Mouse (Mus musculus) liver, embryonic 16.5 days (tissue): ENCODE measurements around the gene Nfia. TPM values are rescaled to one million over a fixed set of nuclear protein-coding genes. Genes with fewer than 3 reads are reported as not detected.

Experiments used
- ATAC-seq: fragments of 200-750 bp; cut with Nextera tagmentation; 2 replicates; pipeline ENCODE4 v1.8.0; 2017; ENCODE audit warnings: low read depth, mild to moderate bottlenecking, moderate number of reproducible peaks, moderate library complexity
- H3K27ac ChIP-seq: fragments of 300-500 bp; sonication (generic); 2 replicates; pipeline ENCODE4 v1.5.1; 2014; ENCODE audit warnings: mild to moderate bottlenecking, low read length
- H3K27me3 ChIP-seq: fragments of 300-500 bp; sonication (generic); 2 replicates; pipeline ENCODE4 v1.6.1; 2014; ENCODE audit warnings: low read depth, low read length, mixed read lengths; ENCODE audit not compliant: control insufficient read depth, insufficient read depth
- H3K36me3 ChIP-seq: fragments of 300-500 bp; sonication (generic); 2 replicates; pipeline ENCODE4 v1.6.1; 2014; ENCODE audit warnings: mild to moderate bottlenecking; ENCODE audit not compliant: control insufficient read depth, insufficient read depth
- H3K4me1 ChIP-seq: fragments of 300-500 bp; sonication (generic); 2 replicates; pipeline ENCODE4 v1.6.1; 2014; ENCODE audit warnings: low read depth, low read length, mixed read lengths; ENCODE audit not compliant: control insufficient read depth
- H3K4me2 ChIP-seq: fragments of 300-500 bp; sonication (generic); 2 replicates; pipeline ENCODE4 v1.6.1; 2014; ENCODE audit warnings: low read depth, low read length, mixed read lengths
- H3K4me3 ChIP-seq: fragments of 300-500 bp; sonication (generic); 2 replicates; pipeline ENCODE4 v1.5.1; 2014; ENCODE audit warnings: low read depth, mild to moderate bottlenecking, low read length
- H3K9ac ChIP-seq: fragments of 300-500 bp; sonication (generic); 2 replicates; pipeline ENCODE4 v1.6.1; 2014; ENCODE audit warnings: low read depth, low read length
- H3K9me3 ChIP-seq: fragments of 300-500 bp; sonication (generic); replicated peaks from 2 replicates; pipeline ENCODE4 v1.6.1; 2016; ENCODE audit warnings: low read length; ENCODE audit not compliant: control insufficient read depth
- WGBS: fragments of 180-500 bp; shearing (Covaris S2); extraction: QIAGEN DNeasy Blood & Tissue Kit; methylation state at CpG from one replicate; pipeline ENCODE4 v1.1.7; 2014; ENCODE audit not compliant: insufficient replicate concordance; 5-methylcytosine and 5-hydroxymethylcytosine counted together
- polyA plus RNA-seq: library from polyadenylated mRNA; unstranded; fragments of >200 nt; fragmentation: Nextera tagmentation; extraction: Ambion mirVana; gene quantifications from 2 replicates; pipeline ENCODE4 v1.2.1, GENCODE M21; 2015

Gene Nfia
- polyA plus RNA-seq, 1 experiment from 2014 or later: 5.7 TPM

- ATAC-seq: no peak
Measured at GRCm38 (mm10) chr4:98120706-98121340, 348.3 kb downstream of the Nfia start.

GRCm38 (mm10) chr4:98126003-98126677 is 353.6 kb downstream of the Nfia start:
- Histone ChIP-seq H3K9ac (no peak overlapping the region), H3K36me3 (no peaks in the 10 kb centered on the region), H3K4me2 (no peak overlapping the region), H3K4me3 (no peak overlapping the region), H3K27ac (no peak overlapping the region), H3K27me3 (no peaks in the 10 kb centered on the region), H3K4me1 (no peaks in the 10 kb centered on the region), H3K9me3 (no peaks in the 10 kb centered on the region)
- WGBS: 57% methylated on average over 11 of the region's 11 CpGs
- no peak for ATAC-seq

More at GRCm38 (mm10) chr4:98120706-98121340, 348.3 kb downstream of the Nfia start:
- H3K4me2 ChIP-seq: no peak overlapping the region
- no peaks in the 10 kb centered on the region for H3K4me1 ChIP-seq
- no peaks in the 10 kb centered on the region for H3K36me3 ChIP-seq
- 70% methylated on average over 6 of the region's 6 CpGs for WGBS
- H3K4me3 ChIP-seq: no peak overlapping the region
- no peak overlapping the region for H3K27ac ChIP-seq
- H3K9me3 ChIP-seq: no peaks in the 10 kb centered on the region
- no peaks in the 10 kb centered on the region for H3K27me3 ChIP-seq
- H3K9ac ChIP-seq: no peak overlapping the region

DNA sequence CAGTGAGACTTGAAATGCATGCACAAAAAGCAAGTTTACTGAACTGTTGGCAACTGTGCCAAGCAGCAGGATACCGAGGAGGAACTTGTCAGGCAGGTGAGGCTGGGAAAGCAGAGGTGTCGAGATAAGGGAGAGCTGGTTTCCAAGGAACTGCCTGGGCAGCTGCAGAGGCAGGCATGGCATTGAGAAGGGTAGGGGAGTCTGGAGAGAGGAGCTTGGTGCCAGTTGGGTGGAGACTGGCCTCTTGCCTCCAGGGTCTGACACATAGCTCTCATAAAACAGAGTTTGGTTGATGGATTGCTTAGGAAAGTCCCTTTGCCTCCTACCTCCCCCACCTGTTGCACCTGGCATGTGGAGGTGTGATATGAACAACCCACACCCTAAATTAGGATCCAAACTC is 358.3 kb downstream of the Nfia start:
- 63% methylated on average over 2 of the region's 2 CpGs for WGBS
- H3K4me3 ChIP-seq: no peak overlapping the region
- no peak overlapping the region for H3K9ac ChIP-seq
- H3K27me3 ChIP-seq: no peaks in the 10 kb centered on the region
- H3K4me2 ChIP-seq: no peak overlapping the region
- no peaks in the 10 kb centered on the region for H3K4me1 ChIP-seq
- no peaks in the 10 kb centered on the region for H3K36me3 ChIP-seq
- H3K27ac ChIP-seq: no peak overlapping the region
- no peak for ATAC-seq
- H3K9me3 ChIP-seq: no peaks in the 10 kb centered on the region

DNA sequence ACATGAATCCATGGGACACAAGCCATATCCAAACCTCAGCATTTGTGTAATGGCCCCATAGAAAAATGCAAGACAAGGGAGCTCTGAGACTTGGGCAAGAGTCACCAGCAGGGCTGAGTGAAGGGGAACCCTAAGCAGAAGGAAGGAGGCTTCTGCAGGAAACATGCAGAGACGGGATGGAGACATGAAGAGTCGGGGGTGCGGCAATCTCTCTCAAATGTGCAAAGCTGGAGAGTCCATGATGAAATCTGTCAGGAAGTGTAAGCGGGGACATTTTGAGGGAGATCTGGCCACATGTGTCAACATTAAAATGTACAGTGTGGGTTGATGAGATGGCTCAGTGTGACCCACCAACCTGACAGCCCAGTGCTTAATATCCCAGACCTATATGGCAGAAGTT is 361.5 kb downstream of the Nfia start:
- no peak overlapping the region for H3K4me3 ChIP-seq
- H3K9me3 ChIP-seq: no peaks in the 10 kb centered on the region
- no peak overlapping the region for H3K4me2 ChIP-seq
- no peaks in the 10 kb centered on the region for H3K36me3 ChIP-seq
- no peaks in the 10 kb centered on the region for H3K4me1 ChIP-seq
- H3K27ac ChIP-seq: no peak overlapping the region
- no peak for ATAC-seq
- 70% methylated on average over 4 of the region's 4 CpGs for WGBS
- H3K27me3 ChIP-seq: no peaks in the 10 kb centered on the region
- H3K9ac ChIP-seq: no peak overlapping the region

DNA sequence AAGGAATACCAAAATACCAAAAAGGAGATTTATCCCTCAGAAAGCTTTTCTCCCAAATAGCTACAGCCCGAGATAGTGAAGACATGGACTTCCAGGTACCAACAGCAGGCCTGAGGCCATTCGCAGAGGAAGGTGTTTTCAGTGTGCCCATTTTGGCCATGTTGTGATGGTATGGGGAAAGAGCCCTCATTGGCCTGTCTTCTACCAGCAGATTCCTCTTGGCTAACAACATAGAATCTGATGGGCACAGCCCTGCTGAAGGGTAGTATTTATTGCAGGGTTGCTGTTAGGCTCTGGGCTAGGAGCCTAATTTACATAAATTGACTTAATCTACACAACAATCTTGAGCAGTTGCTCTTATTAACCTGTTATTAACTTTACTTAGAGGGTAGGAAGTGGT is 363.5 kb downstream of the Nfia start:
- Histone ChIP-seq H3K27ac (no peak overlapping the region), H3K4me3 (no peak overlapping the region), H3K9me3 (no peaks in the 10 kb centered on the region), H3K9ac (no peak overlapping the region), H3K36me3 (no peaks in the 10 kb centered on the region), H3K4me1 (no peaks in the 10 kb centered on the region), H3K27me3 (no peaks in the 10 kb centered on the region), H3K4me2 (no peak overlapping the region)
- no peak for ATAC-seq
- WGBS: 77% methylated on average over 2 of the region's 2 CpGs

GRCm38 (mm10) chr4:98142879-98143436 is 370.4 kb downstream of the Nfia start:
- Histone ChIP-seq H3K27ac (no peak overlapping the region), H3K4me2 (no peak overlapping the region), H3K4me1 (no peaks in the 10 kb centered on the region), H3K9me3 (no peaks in the 10 kb centered on the region), H3K27me3 (no peaks in the 10 kb centered on the region), H3K9ac (no peak overlapping the region), H3K36me3 (no peaks in the 10 kb centered on the region), H3K4me3 (no peak overlapping the region)
- WGBS: 50% methylated on average over 1 of the region's 1 CpGs
- ATAC-seq: no peak

DNA sequence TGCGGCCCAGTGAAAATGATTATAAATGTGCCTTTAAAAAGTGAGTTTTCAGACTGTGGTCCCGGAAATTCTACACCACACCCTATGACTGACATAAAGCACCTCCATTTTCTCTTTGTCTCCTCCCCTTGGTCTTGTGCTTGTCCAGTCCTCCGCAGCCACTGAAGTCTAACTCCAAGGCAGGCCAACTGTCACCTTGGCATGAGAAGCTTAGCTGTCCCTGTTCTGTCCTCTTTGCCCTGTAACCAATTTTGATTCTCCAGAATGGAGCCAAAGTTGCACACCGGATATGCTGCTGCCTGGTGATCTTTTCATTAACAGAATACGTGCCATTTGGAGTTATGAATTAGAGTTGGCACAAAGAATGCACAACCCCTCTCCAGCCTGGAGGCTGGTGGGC is 378.0 kb downstream of the Nfia start:
- Histone ChIP-seq H3K27me3 (no peaks in the 10 kb centered on the region), H3K4me3 (no peak overlapping the region), H3K4me2 (no peak overlapping the region), H3K4me1 (no peaks in the 10 kb centered on the region), H3K9me3 (no peaks in the 10 kb centered on the region), H3K9ac (no peak overlapping the region), H3K36me3 (no peaks in the 10 kb centered on the region), H3K27ac (no peak overlapping the region)
- whole genome bisulfite sequencing: 66% methylated on average over 5 of the region's 5 CpGs
- no peak for ATAC-seq

- Histone ChIP-seq H3K27ac (no peak overlapping the region), H3K4me1 (no peaks in the 10 kb centered on the region), H3K9me3 (no peaks in the 10 kb centered on the region), H3K4me3 (no peak overlapping the region), H3K36me3 (no peaks in the 10 kb centered on the region), H3K4me2 (no peak overlapping the region), H3K27me3 (no peaks in the 10 kb centered on the region), H3K9ac (no peak overlapping the region)
- no peak for ATAC-seq
- 54% methylated on average over 3 of the region's 3 CpGs for whole genome bisulfite sequencing
Measured at GRCm38 (mm10) chr4:98157921-98158320, 385.4 kb downstream of the Nfia start.

GRCm38 (mm10) chr4:98166379-98166778 is 393.8 kb downstream of the Nfia start:
- WGBS: 59% methylated on average over 3 of the region's 3 CpGs
- no peak overlapping the region for H3K4me3 ChIP-seq

More at GRCm38 (mm10) chr4:98166379-98166778, 393.8 kb downstream of the Nfia start:
- Histone ChIP-seq H3K27me3 (no peaks in the 10 kb centered on the region), H3K4me2 (no peak overlapping the region), H3K36me3 (no peaks in the 10 kb centered on the region), H3K27ac (no peak overlapping the region), H3K4me1 (no peaks in the 10 kb centered on the region), H3K9ac (no peak overlapping the region), H3K9me3 (no peaks in the 10 kb centered on the region)
- ATAC-seq: no peak
